Mouse (Mus musculus): ENCODE data around the gene Nr2c2ap.

DNA sequence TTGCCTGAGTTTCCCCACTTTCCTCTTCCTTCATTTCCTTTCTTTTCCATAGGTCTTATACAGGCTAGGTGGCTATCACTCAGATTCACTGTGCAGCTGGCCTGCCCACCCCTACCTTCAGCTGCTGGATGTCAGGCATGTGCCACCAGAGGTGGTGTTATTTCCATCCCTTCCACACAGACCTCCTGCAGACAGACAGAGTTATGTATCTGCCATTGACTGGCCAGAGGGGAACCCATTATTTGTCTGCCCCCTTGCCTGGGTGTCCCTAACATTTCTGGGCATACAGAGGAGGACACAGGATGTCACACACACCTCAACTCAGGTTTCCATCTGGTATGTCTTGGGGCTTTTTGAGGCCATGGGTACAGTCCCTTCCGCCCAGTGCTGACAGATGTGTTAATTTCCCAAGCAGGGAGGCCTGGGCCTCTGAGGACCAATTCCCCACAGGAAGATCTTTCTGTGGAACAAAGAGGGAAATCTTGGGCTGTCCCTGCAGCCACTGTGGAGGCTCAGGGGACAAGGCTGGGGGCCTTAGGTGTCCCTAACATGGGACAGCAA is 26.2 kb downstream of the Nr2c2ap start:
- TF ChIP-seq CTCF (IDR thresholded peaks at IDR 0.05; ENCODE audit: control insufficient read depth, insufficient read depth, low read length) (no peak), POLR2A (IDR thresholded peaks at IDR 0.05; ENCODE audit: borderline replicate concordance, control insufficient read depth, low read depth, low read length) (no peak)

Measured in bone marrow, adult 2 months (tissue).